Mouse (Mus musculus): ENCODE data around the gene Gm45837. TPM values are rescaled to one million over a fixed set of nuclear protein-coding genes. Genes with fewer than 3 reads are reported as not detected.
A peak's percentile ranks its signal among the peaks of the same experiment; 100 is the strongest.
"Not testable (repeated sequence)": the region's sequence is repeated elsewhere in the genome, so short reads cannot be mapped to it uniquely, and the experiment has no call there.

Gene Gm45837
- polyA plus RNA-seq, 1 experiment from 2014 or later: not detected

GRCm38 (mm10) chr7:101550686-101551485, 140.2 kb downstream of the Gm45837 start:
- 70% methylated on average over 7 of the region's 7 CpGs for WGBS
- no peak for ATAC-seq (ENCODE audit: insufficient number of reproducible peaks, insufficient read depth, low FRiP score, low TSS enrichment, low read depth)
- Histone ChIP-seq H3K4me3 (replicated peaks) (no peak overlapping the region), H3K4me1 (replicated peaks) (no peaks in the 10 kb centered on the region), H3K4me2 (no peak overlapping the region), H3K9ac (replicated peaks) (no peak overlapping the region), H3K27ac (no peak overlapping the region), H3K27me3 (no peaks in the 10 kb centered on the region), H3K9me3 (no peaks in the 10 kb centered on the region), H3K36me3 (no peaks in the 10 kb centered on the region)

GRCm38 (mm10) chr7:101551530-101551929, 140.8 kb downstream of the Gm45837 start:
- Histone ChIP-seq H3K4me3 (replicated peaks) (no peak overlapping the region), H3K36me3 (no peaks in the 10 kb centered on the region), H3K9me3 (no peaks in the 10 kb centered on the region), H3K27me3 (no peaks in the 10 kb centered on the region), H3K9ac (replicated peaks) (no peak overlapping the region), H3K27ac (no peak overlapping the region), H3K4me1 (replicated peaks) (no peaks in the 10 kb centered on the region), H3K4me2 (no peak overlapping the region)
- no peak for ATAC-seq (ENCODE audit: insufficient number of reproducible peaks, insufficient read depth, low FRiP score, low TSS enrichment, low read depth)
- 89% methylated on average over 1 of the region's 1 CpGs for WGBS

GRCm38 (mm10) chr7:101555473-101555872, 144.8 kb downstream of the Gm45837 start:
- not testable (repeated sequence) for H3K27ac ChIP-seq; H3K4me1 ChIP-seq (replicated peaks); ATAC-seq (ENCODE audit: insufficient number of reproducible peaks, insufficient read depth, low FRiP score, low TSS enrichment, low read depth); H3K4me2 ChIP-seq; H3K9ac ChIP-seq (replicated peaks); H3K27me3 ChIP-seq; H3K9me3 ChIP-seq; H3K36me3 ChIP-seq; H3K4me3 ChIP-seq (replicated peaks)
- WGBS: 84% methylated on average over 3 of the region's 3 CpGs

- Histone ChIP-seq H3K9ac (replicated peaks) (no peak overlapping the region), H3K9me3 (no peaks in the 10 kb centered on the region), H3K4me3 (replicated peaks) (no peak overlapping the region), H3K27ac (no peak overlapping the region), H3K4me1 (replicated peaks) (no peaks in the 10 kb centered on the region), H3K36me3 (no peaks in the 10 kb centered on the region), H3K4me2 (no peak overlapping the region), H3K27me3 (no peaks in the 10 kb centered on the region)
- 77% methylated on average over 1 of the region's 1 CpGs for WGBS
- no peak for ATAC-seq (ENCODE audit: insufficient number of reproducible peaks, insufficient read depth, low FRiP score, low TSS enrichment, low read depth)
Measured at GRCm38 (mm10) chr7:101557391-101557790, 146.7 kb downstream of the Gm45837 start.

- H3K4me3 ChIP-seq (replicated peaks); H3K9me3 ChIP-seq; H3K27me3 ChIP-seq; H3K4me1 ChIP-seq (replicated peaks); ATAC-seq (ENCODE audit: insufficient number of reproducible peaks, insufficient read depth, low FRiP score, low TSS enrichment, low read depth); H3K36me3 ChIP-seq; H3K4me2 ChIP-seq; H3K9ac ChIP-seq (replicated peaks); H3K27ac ChIP-seq: not testable (repeated sequence)
- 72% methylated on average over 5 of the region's 5 CpGs for WGBS
Measured at GRCm38 (mm10) chr7:101559393-101559792, 148.7 kb downstream of the Gm45837 start.

MicroRNA genes within 50 kb of the gene (microRNA counts, 519-probe panel; counts per million panel counts)
- microRNA mmu-miR-139-3p (not detected), microRNA mmu-miR-139-5p (not detected)

Small RNA genes lying within 50 kb of the gene (microRNA-seq; reads per million reads assigned to microRNA genes)
- gene Mir139: 1,077 reads per million, percentile 77 among the genes with 10 or more reads in this experiment

Other genes starting within 250 kb of the Gm45837 start
- gene Atg16l2, start 108.6 kb upstream of the Gm45837 start, polyA plus RNA-seq (2016; fragmentation: Nextera tagmentation; extraction: Ambion mirVana): 23.2 and 25.8 TPM in 2 replicates
- gene Stard10, start 93.8 kb upstream of the Gm45837 start, polyA plus RNA-seq (2016; fragmentation: Nextera tagmentation; extraction: Ambion mirVana): 17.2 and 17.8 TPM in 2 replicates
- 18.0 and 24.0 TPM in 2 replicates for gene Arap1, start 62.8 kb upstream of the Gm45837 start, polyA plus RNA-seq (2016; fragmentation: Nextera tagmentation; extraction: Ambion mirVana)
- gene Pde2a, start 10.8 kb downstream of the Gm45837 start, polyA plus RNA-seq (2016; fragmentation: Nextera tagmentation; extraction: Ambion mirVana): 8.9 and 9.0 TPM in 2 replicates
- not detected in 2 replicates for gene Art2b, start 174.7 kb downstream of the Gm45837 start, polyA plus RNA-seq (2016; fragmentation: Nextera tagmentation; extraction: Ambion mirVana)